Mouse (Mus musculus): ENCODE measurements around the gene Mctp1. TPM values are rescaled to one million over a fixed set of nuclear protein-coding genes. Genes with fewer than 3 reads are reported as not detected.

Mctp1 gene
- total RNA-seq, 2 experiments from 2014 or later: 35.3 to 59.5 TPM

GRCm38 (mm10) chr13:76591189-76591588, 206.9 kb downstream of the Mctp1 start:
- intact Hi-C loops (cut with DNase I): no loop called here
- DNase-seq (ENCODE audit: low spot score in 2 of 2): no peak

- intact Hi-C loops (cut with DNase I): no loop called here
- no peak for DNase-seq (ENCODE audit: low spot score in 2 of 2)
Measured at GRCm38 (mm10) chr13:76591692-76592091, 207.4 kb downstream of the Mctp1 start.

- no peak for DNase-seq (ENCODE audit: low spot score in 2 of 2)
- intact Hi-C loops (cut with DNase I): no loop called here
Measured at GRCm38 (mm10) chr13:76592908-76593307, 208.6 kb downstream of the Mctp1 start.

DNA sequence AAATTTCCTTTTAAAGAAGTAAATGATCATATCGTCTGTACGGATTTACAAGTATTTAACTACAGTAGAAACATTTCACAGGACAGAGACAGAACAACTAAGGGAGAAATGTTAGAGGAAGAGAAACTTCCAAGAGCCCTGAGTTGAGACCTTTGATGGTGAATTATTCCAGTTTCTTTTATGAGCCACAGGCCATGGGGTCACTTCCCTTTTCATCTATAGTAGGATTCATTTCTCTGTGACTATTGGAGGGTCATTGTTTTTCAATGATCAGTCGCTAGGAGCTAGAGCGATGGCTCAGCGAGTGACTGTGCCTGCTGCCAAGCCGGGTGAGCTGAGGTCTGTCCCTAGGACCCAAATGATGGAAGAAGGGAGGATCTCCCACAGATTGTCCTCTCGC, 212.7 kb downstream of the Mctp1 start:
- intact Hi-C loops (cut with DNase I): no loop called here
- DNase-seq (ENCODE audit: low spot score in 2 of 2): no peak

GRCm38 (mm10) chr13:76609425-76609824, 225.1 kb downstream of the Mctp1 start:
- intact Hi-C loops (cut with DNase I): no loop called here
- peak in 1 of 2 experiments; percentile 67 for DNase-seq (ENCODE audit: low spot score in 2 of 2)

GRCm38 (mm10) chr13:76611499-76611898, 227.2 kb downstream of the Mctp1 start:
- no peak for DNase-seq (ENCODE audit: low spot score in 2 of 2)
- intact Hi-C loops (cut with DNase I): no loop called here

GRCm38 (mm10) chr13:76620111-76620510, 235.8 kb downstream of the Mctp1 start:
- no peak for DNase-seq (ENCODE audit: low spot score in 2 of 2)
- intact Hi-C loops (cut with DNase I): no loop called here

DNA sequence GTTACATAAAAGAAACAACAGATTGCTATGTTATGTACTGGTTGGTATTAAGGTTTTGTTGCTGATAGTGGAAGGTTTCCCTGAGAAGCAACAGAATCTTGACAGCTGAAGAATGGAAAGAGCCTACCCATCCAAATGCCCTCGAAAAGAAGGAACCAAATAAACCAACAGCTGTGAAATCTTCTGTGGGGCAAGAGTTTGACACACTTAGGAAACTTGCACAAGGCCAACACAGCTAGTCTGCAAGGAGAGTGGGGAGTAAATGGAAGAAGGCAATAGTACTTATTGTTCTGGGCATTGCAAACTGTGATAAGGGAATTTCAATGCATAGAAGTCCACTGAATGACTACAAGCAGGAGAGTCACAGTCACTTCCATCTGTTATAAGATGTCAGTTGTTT, 236.2 kb downstream of the Mctp1 start:
- DNase-seq (ENCODE audit: low spot score in 2 of 2): no peak
- intact Hi-C loops (cut with DNase I): no loop called here

GRCm38 (mm10) chr13:76633707-76634106, 249.4 kb downstream of the Mctp1 start:
- DNase-seq (ENCODE audit: low spot score in 2 of 2): peak in 1 of 2 experiments; percentile 61
- intact Hi-C loops (cut with DNase I): no loop called here

GRCm38 (mm10) chr13:76638282-76638681, 253.9 kb downstream of the Mctp1 start:
- intact Hi-C loops (cut with DNase I): no loop called here
- no peak for DNase-seq (ENCODE audit: low spot score in 2 of 2)

GRCm38 (mm10) chr13:76659523-76659922, 275.2 kb downstream of the Mctp1 start:
- intact Hi-C loops (cut with DNase I): no loop called here
- DNase-seq (ENCODE audit: low spot score in 2 of 2): no peak

DNA sequence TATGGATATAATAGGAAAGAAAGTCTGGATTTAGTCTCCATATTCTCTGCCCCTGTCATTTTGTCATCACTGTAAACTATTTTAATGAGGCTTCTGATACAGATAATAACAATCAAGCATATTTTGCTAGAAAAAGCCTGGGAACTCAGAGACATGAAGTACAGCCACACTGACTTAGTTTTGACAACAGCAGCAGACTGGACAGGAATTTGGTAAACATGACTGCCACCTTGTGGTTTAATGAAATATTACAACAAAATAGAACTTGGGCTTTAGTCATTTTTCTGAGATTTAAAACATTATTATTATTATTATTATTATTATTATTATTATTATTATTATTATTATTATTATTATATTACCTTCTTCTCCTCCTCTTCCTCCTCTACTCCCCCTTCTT, 297.0 kb downstream of the Mctp1 start:
- DNase-seq (ENCODE audit: low spot score in 2 of 2): peak in 1 of 2 experiments; percentile 22
- intact Hi-C loops (cut with DNase I): loop anchor here (5.0 to 10.0 kb wide), 4 partner anchors 249 to 464 kb away; partner anchors contain the start of gene Fam81b

GRCm38 (mm10) chr13:76689349-76689748, 305.0 kb downstream of the Mctp1 start:
- intact Hi-C loops (cut with DNase I): loop anchor here (10.0 kb wide), 1 partner anchor 385 kb away; the partner anchor contains the start of gene Fam81b
- no peak for DNase-seq (ENCODE audit: low spot score in 2 of 2)

DNA sequence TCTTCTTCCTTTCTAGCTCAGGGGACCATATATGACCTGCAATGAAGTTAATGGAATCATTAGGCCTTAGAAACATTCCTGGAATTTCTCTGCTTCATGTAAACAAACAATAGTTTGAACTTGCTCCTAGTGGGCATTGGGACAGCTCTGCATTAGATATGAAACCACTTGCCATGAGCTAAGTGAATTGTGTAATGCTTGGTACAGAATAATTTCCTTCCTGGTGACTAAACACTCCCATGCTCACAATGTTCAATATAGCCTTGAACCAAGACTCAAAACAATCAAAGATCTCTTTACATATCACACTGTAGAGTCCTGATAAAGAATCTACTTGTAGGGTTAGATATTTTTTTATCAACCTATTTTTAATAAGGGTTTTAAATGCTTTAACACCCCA, 305.8 kb downstream of the Mctp1 start:
- intact Hi-C loops (cut with DNase I): no loop called here

DNA sequence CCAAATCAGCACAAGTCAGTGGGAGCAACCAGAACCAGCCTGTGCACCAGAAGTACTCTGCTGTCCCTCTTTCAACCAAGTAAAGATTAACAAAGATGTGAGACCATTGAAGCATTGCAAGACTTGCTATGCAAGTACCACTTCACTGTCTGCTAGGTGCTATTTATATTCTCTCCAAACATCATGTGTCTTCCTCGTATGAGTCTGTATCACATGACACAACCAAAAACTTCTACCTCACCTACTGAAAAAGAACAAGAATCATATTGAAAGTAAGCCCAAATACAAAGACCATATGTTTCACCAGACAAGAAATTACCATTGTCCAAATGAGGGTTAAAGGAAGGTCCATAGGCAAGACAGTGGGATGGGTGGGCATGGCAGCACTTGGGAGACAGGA, 306.4 kb downstream of the Mctp1 start:
- no peak for DNase-seq (ENCODE audit: low spot score in 2 of 2)
- intact Hi-C loops (cut with DNase I): no loop called here

More for the DNA sequence above, 305.8 kb downstream of the Mctp1 start:
- DNase-seq (ENCODE audit: low spot score in 2 of 2): no peak

DNA sequence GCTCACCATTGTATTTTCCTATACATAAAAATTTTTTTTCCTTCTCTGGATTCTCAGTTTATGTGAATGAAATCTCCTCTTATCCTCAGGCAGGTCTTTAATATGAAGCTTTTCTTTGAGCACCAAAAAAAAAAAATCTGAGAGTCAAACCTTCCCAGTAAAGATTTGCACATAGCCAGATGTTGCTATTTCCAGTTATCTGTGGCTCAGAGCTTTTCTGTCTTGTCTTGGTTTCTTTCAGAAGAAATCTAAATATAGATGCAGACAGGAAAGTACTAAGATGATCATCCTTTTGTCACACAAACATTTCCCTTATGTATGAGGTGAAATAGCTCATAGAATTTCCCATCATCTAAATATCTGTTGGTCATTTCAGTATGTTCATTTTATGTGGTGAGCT, 349.7 kb downstream of the Mctp1 start:
- intact Hi-C loops (cut with DNase I): no loop called here
- no peak for DNase-seq (ENCODE audit: low spot score in 2 of 2)

GRCm38 (mm10) chr13:76750663-76751429, 366.5 kb downstream of the Mctp1 start:
- intact Hi-C loops (cut with DNase I): no loop called here

DNA sequence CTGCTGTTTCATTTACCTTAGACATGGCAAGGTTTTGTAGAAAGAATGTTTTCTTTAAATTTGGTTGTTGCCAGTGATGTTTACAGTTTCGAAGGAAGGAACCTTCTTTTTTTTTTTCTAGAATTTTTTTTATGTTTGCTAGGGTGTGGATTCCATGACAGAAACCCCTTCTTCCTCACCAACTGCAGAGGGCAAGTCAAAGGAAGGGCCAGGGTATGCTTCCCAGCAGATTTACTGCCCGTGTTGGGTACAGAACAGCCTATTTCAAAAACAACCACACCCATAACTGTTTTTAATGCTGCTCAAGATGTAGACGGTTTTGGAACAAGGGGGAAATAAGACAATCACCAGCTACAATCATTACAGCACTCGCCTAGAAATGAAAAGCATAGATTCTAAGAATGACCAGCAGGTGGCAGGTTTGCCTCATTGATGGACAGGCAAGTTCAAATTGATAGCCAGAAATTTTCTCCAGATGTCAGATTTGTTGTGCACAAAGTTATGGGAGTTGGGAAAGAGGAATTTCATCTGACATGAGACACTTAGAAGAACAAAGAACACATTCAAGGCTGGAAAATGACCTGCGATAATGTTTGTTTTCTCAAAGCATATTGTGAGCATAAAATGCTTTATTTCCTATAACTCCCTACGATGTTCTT, 375.6 kb downstream of the Mctp1 start:
- intact Hi-C loops (cut with DNase I): no loop called here
- DNase-seq (ENCODE audit: low spot score in 2 of 2): peak; percentile 61 to 70

More at GRCm38 (mm10) chr13:76750663-76751429, 366.5 kb downstream of the Mctp1 start:
- DNase-seq (ENCODE audit: low spot score in 2 of 2): no peak

- DNase-seq (ENCODE audit: low spot score in 2 of 2): no peak
- intact Hi-C loops (cut with DNase I): no loop called here
Measured at GRCm38 (mm10) chr13:76799662-76800061, 415.3 kb downstream of the Mctp1 start.

GRCm38 (mm10) chr13:76801126-76801632, 416.8 kb downstream of the Mctp1 start:
- intact Hi-C loops (cut with DNase I): no loop called here
- DNase-seq (ENCODE audit: low spot score in 2 of 2): no peak
